Mouse (Mus musculus) limb, embryonic 14.5 days (tissue): ENCODE measurements around the gene Apba3. TPM values are rescaled to one million over a fixed set of nuclear protein-coding genes. Genes with fewer than 3 reads are reported as not detected.

Experiments
- ATAC-seq: fragments of 200-750 bp; cut with Nextera tagmentation; 2 replicates; pipeline ENCODE4 v1.8.0; 2017; ENCODE audit warnings: low read depth, moderate number of reproducible peaks, moderate TSS enrichment; ENCODE audit not compliant: low FRiP score
- DNase-seq: peaks from one replicate; pipeline ENCODE4 v3.0.0-alpha.2; 2015; ENCODE audit warnings: low spot score
- H3K27ac ChIP-seq: fragments of 300-500 bp; sonication (generic); replicated peaks from 2 replicates; pipeline ENCODE4 v1.5.1; 2014; ENCODE audit warnings: low read depth, mild to moderate bottlenecking, low read length, moderate library complexity, mixed read lengths
- H3K27me3 ChIP-seq: fragments of 300-500 bp; sonication (generic); 2 replicates; pipeline ENCODE4 v1.6.1; 2014; ENCODE audit warnings: low read length, mixed read lengths; ENCODE audit not compliant: control insufficient read depth, insufficient read depth
- H3K36me3 ChIP-seq: fragments of 300-500 bp; sonication (generic); 2 replicates; pipeline ENCODE4 v1.6.1; 2014; ENCODE audit warnings: mild to moderate bottlenecking, low read length, moderate library complexity, mixed read lengths; ENCODE audit not compliant: control insufficient read depth, insufficient read depth
- H3K4me1 ChIP-seq: fragments of 300-500 bp; sonication (generic); 2 replicates; pipeline ENCODE4 v1.6.1; 2014; ENCODE audit warnings: antibody characterized with exemption, low read length, mixed read lengths; ENCODE audit not compliant: control insufficient read depth, insufficient read depth
- H3K4me2 ChIP-seq: fragments of 300-500 bp; sonication (generic); replicated peaks from 2 replicates; pipeline ENCODE4 v1.6.1; 2014; ENCODE audit warnings: low read depth, mild to moderate bottlenecking, low read length, moderate library complexity; ENCODE audit not compliant: severe bottlenecking
- H3K4me3 ChIP-seq: fragments of 300-500 bp; sonication (generic); replicated peaks from 2 replicates; pipeline ENCODE4 v1.5.1; 2014; ENCODE audit warnings: low read length
- H3K9ac ChIP-seq: fragments of 300-500 bp; sonication (generic); 2 replicates; pipeline ENCODE4 v1.6.1; 2014; ENCODE audit warnings: mild to moderate bottlenecking, low read depth, low read length, moderate library complexity; ENCODE audit not compliant: severe bottlenecking
- H3K9me3 ChIP-seq: fragments of 300-500 bp; sonication (generic); 2 replicates; pipeline ENCODE4 v1.6.1; 2016; ENCODE audit warnings: low read length; ENCODE audit not compliant: control insufficient read depth
- POLR2A ChIP-seq: fragments of 200-500 bp; IDR thresholded peaks from 2 replicates; pipeline ENCODE4 v1.8.0; 2012; ENCODE audit warnings: inconsistent platforms, mild to moderate bottlenecking, moderate library complexity, borderline replicate concordance; ENCODE audit not compliant: insufficient read depth, insufficient read length; ENCODE audit errors: extremely low read depth
- WGBS: fragments of 180-500 bp; shearing (Covaris S2); extraction: QIAGEN DNeasy Blood & Tissue Kit; methylation state at CpG from one replicate; pipeline ENCODE4 v1.1.7; 2014; 5-methylcytosine and 5-hydroxymethylcytosine counted together
- polyA plus RNA-seq, 2 experiments: library from polyadenylated mRNA; depleted of rRNA in 1 of 2; stranded (reverse) in 1 of 2; unstranded in 1 of 2; fragments of >200 nt; fragmentation: Nextera tagmentation in 1 of 2; extraction: Ambion mirVana in 1 of 2; gene quantifications; 2 replicates each; pipeline versions ENCODE4 v1.2.1 to v1.2.3; 2012 to 2014

Gene Apba3
- polyA plus RNA-seq, 2 experiments: 58.2 to 77.9 TPM

GRCm38 (mm10) chr10:81303258-81303657 lies 36.5 kb downstream of the Apba3 start:
- 0 out of 2 replicates have a peak overlapping the region, but pooled peaks have one; percentile 12 for H3K9ac ChIP-seq
- H3K36me3 ChIP-seq: peaks cover 32% of the 10 kb centered on the region
- 84% methylated on average over 10 of the region's 10 CpGs for WGBS
- no peak for ATAC-seq
- H3K27ac ChIP-seq: no peak overlapping the region
- H3K4me2 ChIP-seq: no peak overlapping the region
- H3K4me1 ChIP-seq: no peaks in the 10 kb centered on the region
- no peak for DNase-seq
- H3K27me3 ChIP-seq: no peaks in the 10 kb centered on the region
- no peaks in the 10 kb centered on the region for H3K9me3 ChIP-seq
- TF ChIP-seq POLR2A: no peak
- no peak overlapping the region for H3K4me3 ChIP-seq

GRCm38 (mm10) chr10:81303761-81304160 lies 37.0 kb downstream of the Apba3 start:
- no peak overlapping the region for H3K27ac ChIP-seq
- no peak for TF ChIP-seq POLR2A
- no peak overlapping the region for H3K9ac ChIP-seq
- ATAC-seq (no peak), DNase-seq (no peak)
- no peaks in the 10 kb centered on the region for H3K9me3 ChIP-seq
- H3K27me3 ChIP-seq: no peaks in the 10 kb centered on the region
- peaks cover 37% of the 10 kb centered on the region for H3K36me3 ChIP-seq
- no peak overlapping the region for H3K4me3 ChIP-seq
- no peak overlapping the region for H3K4me2 ChIP-seq
- H3K4me1 ChIP-seq: no peaks in the 10 kb centered on the region
- WGBS: 80% methylated on average over 7 of the region's 7 CpGs

- Histone ChIP-seq H3K27ac (no peak overlapping the region), H3K9ac (no peak overlapping the region), H3K4me1 (no peaks in the 10 kb centered on the region), H3K27me3 (no peaks in the 10 kb centered on the region), H3K9me3 (no peaks in the 10 kb centered on the region), H3K36me3 (peaks cover 44% of the 10 kb centered on the region), H3K4me2 (no peak overlapping the region), H3K4me3 (no peak overlapping the region)
- ATAC-seq (no peak), DNase-seq (no peak)
- no peak for TF ChIP-seq POLR2A
- 17% methylated on average over 5 of the region's 9 CpGs for WGBS
These were observed 38.0 kb downstream of the Apba3 start for GRCm38 (mm10) chr10:81304597-81305238.

GRCm38 (mm10) chr10:81305663-81306062 lies 38.9 kb downstream of the Apba3 start:
- no peaks in the 10 kb centered on the region for H3K27me3 ChIP-seq
- H3K27ac ChIP-seq: no peak overlapping the region
- no peak overlapping the region for H3K4me2 ChIP-seq
- ATAC-seq (no peak), DNase-seq (no peak)
- no peaks in the 10 kb centered on the region for H3K4me1 ChIP-seq
- no peaks in the 10 kb centered on the region for H3K9me3 ChIP-seq
- no peak overlapping the region for H3K4me3 ChIP-seq
- 95% methylated on average over 8 of the region's 14 CpGs for WGBS
- peaks cover 51% of the 10 kb centered on the region for H3K36me3 ChIP-seq
- TF ChIP-seq POLR2A: no peak
- H3K9ac ChIP-seq: no peak overlapping the region

- H3K9me3 ChIP-seq: no peaks in the 10 kb centered on the region
- H3K4me2 ChIP-seq: no peak overlapping the region
- H3K27me3 ChIP-seq: no peaks in the 10 kb centered on the region
- no peak overlapping the region for H3K27ac ChIP-seq
- no peaks in the 10 kb centered on the region for H3K4me1 ChIP-seq
- 92% methylated on average over 12 of the region's 12 CpGs for WGBS
- no peak for TF ChIP-seq POLR2A
- DNase-seq (no peak), ATAC-seq (no peak)
- H3K36me3 ChIP-seq: peaks cover 56% of the 10 kb centered on the region
- no peak overlapping the region for H3K4me3 ChIP-seq
- H3K9ac ChIP-seq: no peak overlapping the region
These were observed 39.5 kb downstream of the Apba3 start for GRCm38 (mm10) chr10:81306173-81306668.
